Mouse (Mus musculus): ENCODE measurements at regions not wholly inside any gene's neighbourhood (a gene's known extent, or its start where the extent isn't known, plus 50 kb on each side); places are given as distances from the start of the nearest gene placed in this dataset.

DNA sequence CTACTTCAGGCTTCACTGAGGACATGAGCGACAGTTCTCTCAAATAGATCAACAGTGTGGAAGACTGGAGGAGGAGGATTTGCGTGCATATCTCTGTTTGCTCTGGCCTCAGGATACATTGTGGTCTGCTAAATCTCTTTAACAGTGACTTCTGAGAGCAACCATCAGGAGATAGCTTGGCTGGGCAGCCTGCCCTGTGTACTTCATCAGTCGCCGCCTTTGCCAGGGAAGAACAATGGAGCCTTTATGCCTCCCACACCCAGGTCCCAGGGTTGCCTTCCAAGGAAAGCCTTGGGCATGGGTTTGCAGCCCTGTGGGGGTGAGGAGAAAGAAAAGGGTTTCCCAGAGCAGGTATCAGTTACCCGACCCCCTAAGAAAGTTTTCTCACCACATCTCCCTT, 247.8 kb downstream of the Insc start:
- TF ChIP-seq CTCF (IDR thresholded peaks at IDR 0.05; ENCODE audit: borderline replicate concordance, insufficient read depth, low read length), result no peak
- TF ChIP-seq POLR2A (IDR thresholded peaks at IDR 0.05; ENCODE audit: low read depth, low read length), result no peak
